Mouse (Mus musculus): ENCODE data around the gene Banf1. TPM values are rescaled to one million over a fixed set of nuclear protein-coding genes. Genes with fewer than 3 reads are reported as not detected.
"Not testable (repeated sequence)": the region's sequence is repeated elsewhere in the genome, so short reads cannot be mapped to it uniquely, and the experiment has no call there.

Gene Banf1
- polyA plus RNA-seq, 1 experiment from 2014 or later, result 337 TPM

GRCm38 (mm10) chr19:5374177-5374576, 7.2 kb upstream of the Banf1 start:
- no peak for ATAC-seq (ENCODE audit: low read depth)
- no peak overlapping the region for H3K4me3 ChIP-seq (replicated peaks)
- H3K4me1 ChIP-seq (replicated peaks), result no peaks in the 10 kb centered on the region; the same call in 1 of the 2 replicates
- no peak overlapping the region for H3K9ac ChIP-seq
- H3K27ac ChIP-seq, result no peak overlapping the region
- 72% methylated on average over 4 of the region's 4 CpGs for WGBS (ENCODE audit: insufficient replicate concordance)
- H3K4me2 ChIP-seq, result no peak overlapping the region
- no peaks in the 10 kb centered on the region for H3K27me3 ChIP-seq
- no peak for DNase-seq
- H3K36me3 ChIP-seq, result peaks cover 60% of the 10 kb centered on the region
- H3K9me3 ChIP-seq (replicated peaks), result no peaks in the 10 kb centered on the region

- 81% methylated on average over 7 of the region's 7 CpGs for WGBS (ENCODE audit: insufficient replicate concordance)
- Histone ChIP-seq H3K4me1 (replicated peaks) (peaks cover 12% of the 10 kb centered on the region), H3K4me3 (replicated peaks) (no peak overlapping the region), H3K4me2 (no peak overlapping the region), H3K27me3 (no peaks in the 10 kb centered on the region), H3K27ac (no peak overlapping the region), H3K9ac (no peak overlapping the region), H3K9me3 (replicated peaks) (no peaks in the 10 kb centered on the region), H3K36me3 (peaks cover 60% of the 10 kb centered on the region)
- no peak for ATAC-seq (ENCODE audit: low read depth)
- DNase-seq, result no peak
Observed at GRCm38 (mm10) chr19:5372724-5373123, 5.8 kb upstream of the Banf1 start.

- H3K27me3 ChIP-seq, result no peaks in the 10 kb centered on the region
- no peak overlapping the region for H3K9ac ChIP-seq
- no peak overlapping the region for H3K4me2 ChIP-seq
- peaks cover 18% of the 10 kb centered on the region for H3K4me1 ChIP-seq (replicated peaks)
- H3K27ac ChIP-seq, result no peak overlapping the region
- 78% methylated on average over 3 of the region's 3 CpGs for WGBS (ENCODE audit: insufficient replicate concordance)
- no peaks in the 10 kb centered on the region for H3K9me3 ChIP-seq (replicated peaks)
- H3K36me3 ChIP-seq, result peaks cover 50% of the 10 kb centered on the region
- H3K4me3 ChIP-seq (replicated peaks), result no peak overlapping the region
- ATAC-seq (ENCODE audit: low read depth), result no peak
- no peak for DNase-seq
Observed at GRCm38 (mm10) chr19:5370932-5371331, 4.0 kb upstream of the Banf1 start.

GRCm38 (mm10) chr19:5367455-5367854, 487 bp upstream of the Banf1 start:
- Histone ChIP-seq H3K4me2 (peak overlapping the region; percentile 90), H3K9me3 (replicated peaks) (no peaks in the 10 kb centered on the region), H3K27me3 (no peaks in the 10 kb centered on the region), H3K9ac (peak overlapping the region; percentile 95), H3K36me3 (peaks cover 67% of the 10 kb centered on the region), H3K27ac (peak overlapping the region; percentile 91), H3K4me1 (replicated peaks) (peaks cover 38% of the 10 kb centered on the region), H3K4me3 (replicated peaks) (peak overlapping the region; percentile 98)
- ATAC-seq (ENCODE audit: low read depth) (no peak), DNase-seq (no peak)
- 7% methylated on average over 11 of the region's 11 CpGs for WGBS (ENCODE audit: insufficient replicate concordance)

- Histone ChIP-seq H3K9ac (peak within 1 kb of the TSS; percentile 95), H3K4me2 (peak within 1 kb of the TSS; percentile 90), H3K4me3 (replicated peaks) (peak within 1 kb of the TSS; percentile 98), H3K9me3 (replicated peaks) (no peaks in the 10 kb centered on the region), H3K4me1 (replicated peaks) (peaks cover 38% of the 10 kb centered on the region), H3K27me3 (no peaks in the 10 kb centered on the region), H3K36me3 (peaks cover 57% of the 10 kb centered on the region), H3K27ac (peak within 1 kb of the TSS; percentile 91)
- under 1% methylated on average over 84 of the region's 92 CpGs for WGBS (ENCODE audit: insufficient replicate concordance)
- DNase-seq (peak; percentile 88), ATAC-seq (ENCODE audit: low read depth) (peak; percentile 93)
Observed at GRCm38 (mm10) chr19:5366175-5367052, 554 bp downstream of the Banf1 start, which contains the start of gene Eif1ad. Gene Eif1ad, plus strand, starts transcription at chr19:5366741.

GRCm38 (mm10) chr19:5365751-5366150, 1.2 kb downstream of the Banf1 start:
- WGBS (ENCODE audit: insufficient replicate concordance), result 3% methylated on average over 11 of the region's 11 CpGs

GRCm38 (mm10) chr19:5364124-5364523, 2.8 kb downstream of the Banf1 start:
- no peak for DNase-seq
- H3K4me1 ChIP-seq (replicated peaks), result peaks cover 38% of the 10 kb centered on the region
- no peak overlapping the region for H3K27ac ChIP-seq
- no peaks in the 10 kb centered on the region for H3K9me3 ChIP-seq (replicated peaks)
- no peaks in the 10 kb centered on the region for H3K27me3 ChIP-seq
- 77% methylated on average over 2 of the region's 2 CpGs for WGBS (ENCODE audit: insufficient replicate concordance)
- no peak overlapping the region for H3K9ac ChIP-seq
- H3K36me3 ChIP-seq, result peaks cover 37% of the 10 kb centered on the region
- no peak for ATAC-seq (ENCODE audit: low read depth)
- H3K4me3 ChIP-seq (replicated peaks), result no peak overlapping the region
- no peak overlapping the region; the same call in 1 of the 2 replicates for H3K4me2 ChIP-seq

More at GRCm38 (mm10) chr19:5365751-5366150, 1.2 kb downstream of the Banf1 start:
- H3K27me3 ChIP-seq, result no peaks in the 10 kb centered on the region
- ATAC-seq (ENCODE audit: low read depth) (no peak), DNase-seq (no peak)
- peaks cover 38% of the 10 kb centered on the region for H3K4me1 ChIP-seq (replicated peaks)
- H3K9ac ChIP-seq, result peak overlapping the region; percentile 95
- H3K4me2 ChIP-seq, result peak overlapping the region; percentile 90
- peaks cover 53% of the 10 kb centered on the region for H3K36me3 ChIP-seq
- no peaks in the 10 kb centered on the region for H3K9me3 ChIP-seq (replicated peaks)
- H3K27ac ChIP-seq, result peak overlapping the region; percentile 91
- H3K4me3 ChIP-seq (replicated peaks), result peak overlapping the region; percentile 98

GRCm38 (mm10) chr19:5362186-5362585, 4.8 kb downstream of the Banf1 start:
- 68% methylated on average over 2 of the region's 2 CpGs for WGBS (ENCODE audit: insufficient replicate concordance)
- H3K9me3 ChIP-seq (replicated peaks), result no peaks in the 10 kb centered on the region
- H3K4me2 ChIP-seq, result no peak overlapping the region

GRCm38 (mm10) chr19:5356080-5356479, 10.9 kb downstream of the Banf1 start:
- ATAC-seq (ENCODE audit: low read depth), result no peak

More at GRCm38 (mm10) chr19:5362186-5362585, 4.8 kb downstream of the Banf1 start:
- no peak overlapping the region for H3K27ac ChIP-seq
- H3K4me1 ChIP-seq (replicated peaks), result peaks cover 30% of the 10 kb centered on the region
- H3K36me3 ChIP-seq, result peaks cover 22% of the 10 kb centered on the region
- no peak for DNase-seq
- ATAC-seq (ENCODE audit: low read depth), result no peak
- H3K27me3 ChIP-seq, result no peaks in the 10 kb centered on the region
- H3K4me3 ChIP-seq (replicated peaks), result no peak overlapping the region
- H3K9ac ChIP-seq, result no peak overlapping the region

GRCm38 (mm10) chr19:5353609-5354008, 13.4 kb downstream of the Banf1 start:
- no peak for ATAC-seq (ENCODE audit: low read depth)
- H3K9ac ChIP-seq, result no peak overlapping the region

More at GRCm38 (mm10) chr19:5356080-5356479, 10.9 kb downstream of the Banf1 start:
- H3K4me1 ChIP-seq (replicated peaks), result peaks cover 12% of the 10 kb centered on the region; the same call in 1 of the 2 replicates
- no peaks in the 10 kb centered on the region for H3K27me3 ChIP-seq
- no CpG with 5 or more reads among the region's 1 CpGs for WGBS (ENCODE audit: insufficient replicate concordance)
- DNase-seq, result no peak
- H3K4me2 ChIP-seq, result no peak overlapping the region
- no peaks in the 10 kb centered on the region for H3K36me3 ChIP-seq
- H3K9me3 ChIP-seq (replicated peaks), result no peaks in the 10 kb centered on the region
- no peak overlapping the region for H3K9ac ChIP-seq
- H3K4me3 ChIP-seq (replicated peaks), result no peak overlapping the region
- H3K27ac ChIP-seq, result no peak overlapping the region

GRCm38 (mm10) chr19:5349502-5349873, 17.5 kb downstream of the Banf1 start, which contains the start of gene Cst6:
Gene Cst6, minus strand, starts transcription at chr19:5349574.
- 56% methylated on average over 6 of the region's 6 CpGs for WGBS (ENCODE audit: insufficient replicate concordance)
- H3K4me3 ChIP-seq (replicated peaks), result peak within 1 kb of the TSS; percentile 51
- not testable (repeated sequence) for H3K9me3 ChIP-seq (replicated peaks); H3K27me3 ChIP-seq; DNase-seq; ATAC-seq (ENCODE audit: low read depth); H3K27ac ChIP-seq; H3K36me3 ChIP-seq
- peak within 1 kb of the TSS; percentile 61 for H3K9ac ChIP-seq
- H3K4me2 ChIP-seq, result peak within 1 kb of the TSS; percentile 81
- peaks cover 10% of the 10 kb centered on the region for H3K4me1 ChIP-seq (replicated peaks)

More at GRCm38 (mm10) chr19:5353609-5354008, 13.4 kb downstream of the Banf1 start:
- WGBS (ENCODE audit: insufficient replicate concordance), result 59% methylated on average over 2 of the region's 2 CpGs
- H3K27me3 ChIP-seq, result no peaks in the 10 kb centered on the region
- no peak overlapping the region for H3K4me3 ChIP-seq (replicated peaks)
- no peak overlapping the region for H3K27ac ChIP-seq
- no peaks in the 10 kb centered on the region for H3K9me3 ChIP-seq (replicated peaks)
- H3K36me3 ChIP-seq, result no peaks in the 10 kb centered on the region
- no peak for DNase-seq
- H3K4me2 ChIP-seq, result no peak overlapping the region
- peaks cover 20% of the 10 kb centered on the region for H3K4me1 ChIP-seq (replicated peaks)
